Mouse (Mus musculus) thymus, postnatal 36 days (tissue): ENCODE measurements around the gene Med26.

Experiments used
- DNase-seq, 2 experiments: peaks; one replicate each; pipeline ENCODE4 v3.0.0; 2022; ENCODE audit warnings: mixed read lengths in 2 of 2

Med26 gene

DNA sequence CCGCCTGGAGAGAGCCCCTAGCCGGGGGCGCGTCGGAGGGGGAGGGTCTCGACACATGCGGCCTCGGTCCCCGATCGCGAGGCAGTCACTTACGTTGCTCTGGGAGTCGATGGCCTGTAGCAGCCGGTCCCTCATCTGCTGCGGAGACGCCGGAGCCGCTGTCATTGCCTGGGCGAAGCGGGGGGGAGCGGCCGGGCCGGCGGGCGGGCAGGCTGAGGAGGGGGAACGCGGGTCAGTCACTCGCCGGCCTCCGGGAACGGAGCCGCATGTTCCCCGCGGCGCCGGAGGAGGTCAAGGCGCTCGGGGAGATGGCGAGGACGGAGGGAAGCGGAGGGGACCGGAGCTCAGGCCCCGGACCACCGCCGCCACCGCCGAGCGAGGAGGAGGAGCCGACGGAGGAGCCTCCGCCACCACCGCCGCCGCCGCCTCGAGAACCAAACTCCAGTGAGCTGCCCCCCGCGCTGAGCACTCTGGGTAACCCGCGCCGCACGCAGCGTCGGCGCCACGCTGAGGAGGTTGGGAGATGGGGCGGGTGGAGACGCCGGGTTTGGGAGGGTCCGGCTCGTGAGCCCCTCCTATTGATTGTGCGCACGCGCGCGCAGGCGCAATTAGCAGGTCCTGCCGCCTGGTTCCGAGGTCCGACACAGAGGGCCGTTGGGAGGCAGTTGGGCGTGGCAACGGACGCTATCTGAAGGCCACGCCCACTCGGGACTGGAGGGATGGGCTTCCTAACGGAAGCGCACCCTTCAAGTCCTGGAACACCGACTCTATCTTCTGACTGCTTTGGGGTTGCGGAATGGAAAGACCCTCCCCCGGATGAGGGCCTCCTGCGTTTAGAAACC lies at the start of gene Med26:
Med26 (minus strand) TSS at position 469 of the 842 bp plus-strand sequence.
- DNase-seq, result peak; percentile 96 to 98

DNA sequence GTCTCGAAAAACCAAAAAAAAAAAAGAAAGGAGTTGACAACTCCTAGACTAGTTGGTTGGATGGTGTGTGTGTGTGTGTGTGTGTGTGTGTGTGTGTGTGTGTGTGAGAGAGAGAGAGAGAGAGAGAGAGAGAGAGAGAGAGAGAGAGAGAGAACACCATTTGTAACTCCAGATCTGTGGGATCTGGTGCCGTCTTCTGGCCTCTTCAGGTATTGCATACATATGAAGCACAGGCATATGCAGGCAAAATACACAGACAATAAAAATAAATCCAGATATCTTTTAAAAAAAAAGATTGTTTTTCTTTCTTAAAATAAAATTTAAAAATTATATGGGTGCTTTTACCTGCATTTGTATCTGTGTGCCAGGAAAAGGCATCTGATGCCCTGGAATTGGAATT lies 42.1 kb upstream of the Med26 start:
- peak; percentile 23 to 32 for DNase-seq

DNA sequence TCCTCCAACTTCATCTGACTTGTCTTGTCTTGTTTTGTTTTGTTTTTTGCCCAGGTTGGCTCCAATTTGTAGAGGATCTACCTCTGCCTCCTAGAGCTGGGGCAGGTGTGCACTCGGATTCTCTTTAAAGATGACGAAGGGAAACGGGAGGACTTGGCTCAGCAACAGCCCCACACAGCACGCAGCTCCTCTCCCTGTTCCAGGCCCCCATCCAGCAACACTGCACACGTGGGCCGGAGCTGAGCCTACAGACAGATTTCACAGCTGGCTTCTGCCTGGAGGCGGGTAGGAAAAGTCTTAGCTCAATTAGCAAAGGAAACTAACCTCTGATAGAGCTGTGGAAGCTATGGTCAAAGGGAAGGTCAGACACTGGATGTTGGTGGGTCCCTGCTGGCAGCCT lies 41.2 kb upstream of the Med26 start:
- DNase-seq, result no peak

DNA sequence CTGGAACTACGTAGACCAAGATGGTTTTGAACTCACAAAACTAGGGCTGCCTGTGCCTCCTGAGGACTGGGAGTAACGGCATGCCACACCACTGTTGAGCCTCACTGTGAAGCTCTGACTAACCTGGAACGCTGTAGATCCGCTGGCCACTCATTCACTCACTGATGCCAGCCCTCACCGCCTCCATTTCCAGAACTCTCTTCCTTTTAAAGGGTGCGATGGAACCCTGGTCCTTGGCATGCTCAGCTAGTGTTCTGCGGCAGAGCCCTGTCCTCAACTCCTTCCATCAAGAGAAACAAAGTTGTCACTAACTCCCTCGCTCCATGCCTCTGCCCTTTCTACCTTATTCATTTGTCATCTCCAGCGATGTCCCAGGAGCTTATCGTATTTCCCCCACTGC lies 40.8 kb upstream of the Med26 start:
- DNase-seq, result no peak

DNA sequence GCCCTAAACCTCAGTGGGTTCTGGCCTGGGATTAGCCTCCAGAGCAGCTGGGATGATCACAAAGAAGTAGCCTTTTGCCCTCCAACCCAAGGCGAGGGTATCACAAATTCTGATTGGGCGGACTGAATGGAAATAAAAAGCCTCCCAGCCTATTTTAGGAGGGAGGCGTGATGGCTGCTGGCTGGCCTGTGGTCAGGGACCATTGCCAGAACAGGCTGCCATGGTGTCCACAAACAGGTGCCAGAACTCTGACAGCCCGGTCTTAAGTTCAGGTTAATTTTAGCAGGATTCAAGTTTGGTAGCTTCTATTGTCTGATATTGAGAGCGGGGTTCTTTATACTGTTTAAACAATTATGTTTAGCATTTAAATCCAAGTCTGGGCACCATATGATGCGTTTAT lies 39.7 kb upstream of the Med26 start:
- DNase-seq, result no peak

DNA sequence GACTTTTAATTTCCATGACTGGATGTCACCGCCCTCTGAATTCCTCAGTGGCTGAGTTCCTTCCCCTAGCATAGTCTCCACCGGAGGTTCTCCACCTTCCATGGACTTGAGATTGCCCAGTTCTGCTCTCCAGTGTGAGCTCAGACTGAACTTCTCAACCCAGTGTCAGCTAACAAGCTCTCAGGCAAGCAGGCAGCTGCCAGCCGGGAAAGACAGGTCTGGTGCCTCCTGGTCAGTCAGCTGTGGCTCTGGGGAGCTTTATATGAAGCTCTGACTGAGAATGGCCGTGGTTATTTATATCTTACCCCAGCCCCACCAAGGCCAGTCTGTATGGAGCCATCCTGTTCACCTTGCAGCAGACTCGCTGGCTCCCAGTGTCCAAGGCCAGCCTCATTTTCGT lies 36.3 kb upstream of the Med26 start:
- DNase-seq, result no peak

DNA sequence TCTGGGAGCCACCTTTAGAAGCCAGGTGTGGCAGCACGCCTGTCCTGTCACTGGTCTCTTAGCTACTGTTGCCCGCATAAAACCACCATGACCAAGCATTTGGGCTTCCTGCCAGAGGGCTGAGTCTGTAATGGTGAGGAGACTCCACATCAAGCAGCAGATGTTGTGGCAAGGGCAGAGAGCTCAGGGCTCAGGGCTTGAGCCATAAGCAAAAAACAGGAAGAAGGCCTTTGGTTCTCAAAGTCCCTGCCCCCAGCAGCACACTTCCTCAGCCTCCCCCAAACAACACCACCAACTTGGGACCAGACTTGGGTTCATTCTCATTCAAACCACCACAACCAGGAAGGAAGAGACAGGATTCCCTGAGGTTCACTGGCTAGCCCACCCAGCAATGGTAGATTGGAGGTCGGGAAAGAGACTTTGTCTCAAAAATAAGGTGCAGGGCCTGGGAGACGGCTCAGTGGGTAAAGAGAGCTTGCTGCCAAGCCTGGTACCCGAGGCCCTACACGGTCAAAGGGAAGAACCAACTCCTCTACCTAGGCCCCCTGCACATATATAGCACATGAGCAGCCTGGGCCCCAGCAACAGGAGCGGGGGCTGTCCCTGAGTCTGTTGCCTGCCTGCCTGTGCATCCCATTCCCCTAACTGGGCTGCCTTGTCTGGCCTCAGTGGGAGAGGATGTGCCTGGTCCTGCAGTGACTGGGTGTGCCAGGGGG lies 35.1 kb upstream of the Med26 start:
- no peak for DNase-seq

DNA sequence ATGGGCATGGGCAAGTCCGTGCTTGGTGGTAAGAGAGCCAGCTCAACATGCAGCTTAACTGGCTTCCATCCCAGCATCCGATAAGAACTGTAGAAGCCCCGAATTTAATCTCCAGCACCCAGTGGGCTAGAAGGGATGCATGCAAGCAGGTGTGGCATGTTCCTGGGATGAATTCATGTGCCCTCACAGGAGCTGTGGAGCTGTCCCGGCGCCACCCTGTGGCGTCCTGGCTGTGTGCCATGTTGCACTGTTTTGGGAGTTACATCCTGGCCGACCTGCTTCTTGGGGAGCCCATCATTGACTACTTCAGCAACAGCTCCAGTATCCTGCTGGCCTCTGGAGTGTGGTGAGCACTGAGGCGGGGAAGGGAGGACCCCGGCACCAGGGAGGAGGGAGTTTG lies 31.3 kb upstream of the Med26 start:
- no peak for DNase-seq

DNA sequence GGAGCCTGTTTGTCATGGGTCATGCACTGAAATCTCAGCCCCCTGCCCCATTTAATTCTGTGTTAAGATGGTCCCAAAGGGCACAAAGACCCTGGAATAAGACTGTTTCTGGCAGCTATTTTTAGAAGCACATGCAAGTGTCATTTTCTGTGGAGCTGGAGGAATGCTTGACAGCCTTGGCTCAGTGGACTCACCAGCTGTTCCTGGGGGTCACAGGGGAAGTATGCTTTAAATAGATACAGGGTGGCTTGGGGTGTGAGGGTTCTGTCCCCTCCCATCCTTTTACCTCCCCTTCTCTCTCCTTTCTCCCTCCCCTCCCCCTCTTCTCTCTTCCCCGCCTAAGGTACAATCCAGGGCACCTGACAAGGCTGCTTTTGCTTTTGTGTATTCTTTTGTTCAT lies 29.9 kb upstream of the Med26 start:
- DNase-seq, result no peak

DNA sequence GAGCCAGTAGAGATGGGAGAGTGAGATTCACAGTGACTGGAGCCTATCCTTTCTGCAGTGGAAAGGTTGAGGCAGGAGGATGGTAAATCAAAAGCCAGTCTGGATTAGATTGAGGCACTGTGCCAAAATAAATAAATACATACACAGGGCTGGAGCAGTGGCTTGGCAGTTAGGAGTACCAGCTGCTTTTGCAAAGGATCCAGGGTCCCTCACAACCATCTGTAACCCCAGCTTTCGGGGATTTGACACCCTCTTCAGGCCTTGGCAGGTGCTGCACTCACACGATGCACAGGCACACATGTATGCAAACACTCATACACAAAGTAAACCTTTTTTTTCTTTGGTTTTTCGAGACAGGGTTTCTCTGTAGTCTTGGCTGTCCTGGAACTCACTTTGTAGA lies 29.2 kb upstream of the Med26 start:
- no peak for DNase-seq

DNA sequence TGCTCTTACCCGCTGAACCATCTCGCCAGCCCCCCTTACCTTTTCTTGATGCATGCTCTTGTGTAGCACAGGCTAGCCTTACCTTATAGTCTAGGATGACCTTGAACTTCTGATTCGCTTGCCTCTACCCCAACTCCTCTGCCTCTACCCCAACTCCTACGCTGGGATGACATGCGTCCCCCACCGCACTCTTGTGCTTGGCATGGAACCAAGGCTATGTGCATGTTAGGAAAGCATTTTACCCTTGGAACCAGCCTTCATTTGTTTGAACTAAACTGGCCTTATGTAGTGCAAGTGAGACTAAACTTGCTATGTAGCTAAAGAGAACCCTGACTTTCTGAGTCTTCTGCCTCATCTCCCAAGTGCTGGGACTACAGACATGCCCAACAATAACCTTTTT lies 27.8 kb upstream of the Med26 start:
- no peak for DNase-seq

DNA sequence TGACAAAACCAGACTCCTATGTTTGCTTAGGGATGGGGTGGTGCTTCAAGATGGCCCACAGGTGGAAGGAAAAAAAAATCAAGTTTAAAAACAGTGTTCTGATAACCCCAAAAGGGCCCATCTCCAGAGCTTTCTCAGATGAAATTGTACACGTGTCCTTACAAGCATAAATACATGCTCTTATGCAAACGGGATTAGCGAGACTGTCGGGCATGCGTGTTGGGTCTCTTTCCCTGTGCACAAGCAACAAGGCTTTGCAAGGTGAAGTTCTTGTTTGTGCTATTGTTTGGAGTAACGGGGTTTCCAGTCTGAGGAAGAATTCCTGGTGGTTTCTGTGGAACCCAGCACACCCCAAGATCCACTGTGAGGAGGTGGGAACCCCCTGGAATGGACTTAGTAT lies 25.4 kb upstream of the Med26 start:
- no peak for DNase-seq

DNA sequence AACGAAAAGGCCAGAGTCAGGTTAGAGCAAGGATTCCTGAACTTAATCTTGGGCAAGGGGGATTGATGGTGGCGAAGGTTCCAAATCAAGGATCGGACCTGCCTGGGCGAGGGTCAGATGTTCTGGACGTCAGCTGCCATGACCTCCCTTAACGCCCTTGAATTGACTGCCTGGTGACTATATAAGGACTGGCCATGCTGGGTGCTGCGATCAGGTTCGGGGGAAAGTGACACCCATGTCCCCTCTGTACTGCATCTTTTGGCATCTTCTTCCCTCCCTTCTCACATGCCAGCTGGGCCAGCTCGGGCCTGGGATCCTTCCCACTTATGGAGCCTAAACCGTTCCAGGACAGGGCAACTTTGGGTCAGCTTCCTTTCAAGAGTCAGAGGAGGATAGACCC lies 24.4 kb upstream of the Med26 start:
- no peak for DNase-seq

DNA sequence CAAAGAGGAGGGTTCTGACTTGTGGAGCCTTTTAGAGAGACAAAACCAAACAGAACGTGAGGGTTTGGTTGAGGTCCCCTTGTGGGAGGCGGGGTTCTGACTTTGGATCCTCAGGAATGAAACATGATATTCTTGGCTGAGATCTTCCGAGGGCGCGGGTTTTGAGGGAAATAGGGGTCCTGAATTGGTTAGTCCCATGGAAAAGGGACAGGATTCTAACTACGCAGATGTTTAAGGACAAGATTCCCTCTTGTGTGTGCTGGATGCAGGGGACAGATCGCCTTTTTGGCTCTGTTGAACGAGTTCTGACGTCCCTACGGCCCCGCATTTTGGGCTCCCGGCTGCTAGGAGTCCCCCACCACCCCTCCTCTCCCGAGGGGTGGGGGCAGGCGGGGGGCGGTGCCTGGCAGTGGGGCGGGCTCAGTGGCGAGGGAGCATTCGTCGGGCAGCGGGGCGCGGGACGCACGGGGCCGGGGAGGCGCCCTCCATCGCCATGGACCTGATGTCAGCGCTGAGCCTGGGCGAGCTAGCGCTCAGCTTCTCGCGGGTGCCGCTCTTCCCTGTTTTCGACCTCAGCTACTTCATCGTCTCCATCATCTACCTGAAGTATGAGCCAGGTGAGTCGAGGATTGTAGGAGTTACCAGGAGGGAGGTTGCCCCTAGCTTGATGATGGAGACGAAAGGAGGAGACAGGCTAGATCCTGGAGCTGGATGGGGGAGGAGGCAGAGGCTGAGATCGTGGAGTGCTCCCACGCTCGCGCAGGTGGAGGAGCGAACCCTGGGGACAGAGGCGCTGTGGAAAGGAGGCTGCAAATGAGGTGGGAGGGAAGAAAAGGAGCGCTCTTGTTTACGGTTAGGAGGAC lies 23.8 kb upstream of the Med26 start, which contains the start of gene Tmem38a:
Tmem38a (plus strand) TSS at position 445 of the 863 bp plus-strand sequence.
- DNase-seq, result peak; percentile 75 to 82

DNA sequence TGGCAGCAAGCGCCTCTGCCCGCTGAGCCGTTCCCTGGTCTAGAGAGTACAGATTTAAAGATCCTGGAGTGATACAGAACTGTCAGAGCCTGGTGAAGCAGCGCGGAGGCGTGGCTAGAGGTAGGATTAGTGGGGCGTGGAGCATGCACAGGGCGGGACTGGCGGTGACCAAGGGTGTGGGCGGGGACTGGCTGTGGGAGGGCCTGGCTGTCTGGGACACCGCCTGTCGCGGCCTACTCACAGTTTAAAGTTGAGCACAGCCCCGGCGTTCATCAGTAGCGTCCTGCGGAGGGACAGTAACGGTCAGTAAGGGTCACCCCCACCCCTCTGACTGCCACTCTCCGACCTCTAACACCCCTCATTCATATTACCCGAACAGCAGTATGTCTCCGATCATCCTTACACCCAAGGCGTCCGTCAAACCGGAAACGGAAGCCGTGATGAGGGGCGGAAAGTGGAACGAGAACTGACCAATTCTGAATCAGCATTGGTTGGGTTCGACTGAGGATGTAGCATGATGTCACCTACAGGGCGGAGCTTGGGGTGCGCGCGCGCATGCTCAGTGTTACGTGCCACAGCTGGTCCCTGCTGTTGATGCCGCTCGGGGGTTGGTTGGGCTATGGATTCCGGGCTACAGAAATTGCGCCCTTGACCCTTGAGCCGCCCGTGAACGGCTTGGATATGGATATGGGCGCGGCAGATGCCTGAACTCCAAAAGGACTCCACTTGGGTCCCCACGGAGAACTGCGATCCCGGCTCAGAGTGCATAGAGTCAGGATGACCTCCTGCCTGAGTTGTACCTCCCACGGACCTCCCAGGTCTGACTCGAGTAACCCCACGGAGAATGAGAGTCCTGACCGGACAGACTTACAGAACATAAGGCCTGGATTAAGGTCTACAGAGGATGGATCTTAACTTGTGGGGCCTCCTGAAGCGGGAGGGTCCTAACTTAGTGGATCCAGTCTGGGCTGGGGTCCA lies 22.9 kb upstream of the Med26 start, which contains the start of gene Smim7:
Smim7 (minus strand) TSS at position 456 of the 978 bp plus-strand sequence.
- peak; percentile 97 for DNase-seq

DNA sequence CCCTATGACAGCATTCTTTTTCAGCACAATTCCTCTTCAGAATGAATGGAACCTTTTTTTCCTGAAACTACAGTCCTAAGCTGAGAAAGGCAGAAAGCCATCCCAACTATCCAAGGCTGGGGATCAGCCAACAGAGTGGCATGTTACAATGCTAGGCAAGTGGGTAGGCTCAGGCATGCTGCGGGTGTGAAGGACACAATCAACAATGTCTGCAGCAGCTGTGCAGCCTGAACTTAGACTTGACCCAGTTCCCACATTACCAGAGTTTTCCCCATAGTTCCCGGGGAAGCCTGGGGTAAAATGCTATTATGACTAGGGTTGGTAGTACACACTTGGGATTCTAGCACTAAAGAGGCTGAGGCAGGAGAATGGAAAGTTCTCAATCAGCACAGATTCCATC lies 17.9 kb upstream of the Med26 start:
- DNase-seq, result no peak

DNA sequence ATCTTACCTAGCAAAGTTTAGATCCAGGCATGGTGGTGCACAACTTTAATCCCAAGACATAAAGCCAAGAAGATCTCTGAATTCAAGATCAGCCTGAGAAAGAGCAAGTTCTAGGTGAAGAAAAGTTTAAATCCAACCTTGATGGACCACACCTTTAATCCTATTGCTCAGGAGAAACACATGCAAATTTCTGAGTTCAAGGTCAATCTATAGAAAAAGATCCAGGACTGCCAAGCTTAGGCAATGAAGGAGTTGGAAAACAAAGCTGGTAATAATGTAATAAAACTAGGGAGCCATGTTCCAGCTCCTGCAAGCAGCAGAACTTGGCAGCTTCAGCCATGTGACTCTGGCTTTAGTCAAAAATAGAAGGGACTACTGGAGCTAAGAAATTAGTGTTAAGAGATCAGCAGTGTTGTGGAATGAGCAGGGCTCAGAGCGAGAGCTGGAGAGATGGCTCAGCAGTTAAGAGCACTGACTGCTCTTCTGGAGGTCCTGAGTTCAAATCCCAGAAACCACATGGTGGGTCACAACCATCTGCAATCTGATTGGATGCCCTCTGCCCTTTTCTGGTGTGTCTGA lies 13.1 kb upstream of the Med26 start:
- no peak for DNase-seq

DNA sequence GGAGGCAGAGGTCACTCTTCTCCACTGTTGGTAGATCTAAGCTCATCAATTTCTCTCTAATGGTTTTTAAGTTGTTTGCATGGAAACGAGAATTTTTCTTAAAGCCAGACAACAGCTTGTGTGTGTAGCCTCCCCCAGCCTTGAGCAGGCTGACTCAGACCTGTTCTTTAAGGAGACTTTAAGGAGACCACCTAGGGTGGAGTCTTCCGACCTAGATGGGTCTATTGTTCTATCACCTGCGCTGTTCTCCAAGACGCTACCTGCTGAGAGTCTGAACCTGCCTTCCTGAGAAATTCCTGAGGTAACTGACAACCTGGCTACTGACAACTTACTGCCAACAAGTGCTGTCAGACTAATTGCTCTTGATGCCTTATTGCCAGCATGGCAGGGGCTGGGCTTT lies 7.7 kb upstream of the Med26 start:
- no peak for DNase-seq

DNA sequence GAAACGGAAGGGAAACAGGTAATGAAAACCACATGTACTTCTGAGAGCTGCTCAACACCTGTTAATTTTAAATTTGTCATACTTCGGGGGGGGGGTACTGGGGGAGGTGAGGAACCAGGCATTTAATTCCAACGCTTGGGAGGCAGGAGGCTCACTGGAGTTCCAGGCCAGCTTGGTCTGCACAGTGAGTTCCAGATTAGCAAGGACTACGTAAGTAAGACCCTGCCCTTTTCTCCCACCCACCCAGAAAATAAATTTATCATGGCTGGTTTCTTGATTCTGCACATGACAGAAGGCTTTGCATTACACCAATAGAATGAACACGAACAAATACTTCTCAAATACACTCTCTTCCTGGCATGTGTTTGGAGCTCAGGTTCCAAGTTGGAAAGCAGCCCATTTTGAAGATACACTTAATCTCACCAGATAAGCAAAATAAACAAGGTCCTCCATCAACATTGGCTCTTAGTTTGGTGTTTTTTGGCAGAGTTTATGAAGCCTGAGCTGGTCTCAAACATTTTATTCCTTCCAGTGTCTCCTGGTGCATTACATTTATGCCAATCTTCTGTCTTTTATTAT lies 1.3 kb upstream of the Med26 start:
- DNase-seq, result no peak

DNA sequence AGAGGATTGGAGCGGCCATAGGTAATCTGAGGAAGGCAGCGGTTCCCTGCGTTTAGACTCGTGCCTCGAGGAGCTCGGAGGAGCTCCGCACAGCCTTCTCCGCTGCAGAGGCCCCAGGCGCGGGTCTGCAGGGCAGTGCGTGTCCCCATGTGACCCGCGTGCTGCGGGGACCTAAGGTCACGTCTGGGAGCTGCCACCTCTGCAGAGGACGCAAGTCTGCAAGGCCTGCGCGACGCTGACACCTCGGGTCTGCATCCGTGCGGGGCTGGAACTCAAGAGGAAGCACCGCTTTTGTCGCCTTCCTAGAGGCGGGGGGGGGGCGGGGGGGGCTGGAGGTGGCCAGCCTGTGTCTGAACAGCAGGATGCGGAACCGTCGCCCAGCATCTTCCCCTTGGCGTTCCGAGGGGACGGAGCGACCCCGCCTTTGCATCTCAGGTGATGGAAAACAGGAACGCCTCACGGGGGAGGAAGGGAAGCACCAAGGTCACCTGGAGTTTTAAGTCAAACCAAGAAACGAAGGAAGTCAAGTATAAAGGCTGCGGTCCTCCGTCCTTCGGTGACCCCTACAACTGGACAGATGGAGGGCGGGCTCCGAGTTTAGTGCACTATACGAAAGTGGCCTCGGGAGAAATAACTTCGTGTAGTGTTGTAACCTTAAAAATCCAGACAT lies 709 bp upstream of the Med26 start:
- no peak for DNase-seq
